26 mouse cellular contexts compared by ENCODE assay signal in the genomic region with DNA sequence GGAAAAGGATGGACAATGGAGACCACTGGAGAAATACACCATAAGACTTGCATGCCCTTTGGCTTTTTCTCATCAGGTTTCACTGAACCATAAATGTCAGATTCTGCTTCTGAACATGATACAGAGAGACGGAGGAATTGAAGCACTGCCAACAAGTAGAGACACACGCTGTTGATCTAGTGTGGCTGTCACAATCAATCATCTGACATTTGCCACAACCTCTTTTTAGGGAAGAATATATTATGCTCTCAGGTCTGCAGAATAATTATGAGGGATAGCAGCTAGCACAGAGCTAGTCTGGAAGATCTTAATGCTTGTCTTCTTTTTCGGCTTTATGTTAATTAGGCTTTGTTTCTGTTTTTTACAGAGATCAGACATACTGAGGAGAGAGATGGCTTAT. TPM values are rescaled to one million over a fixed set of nuclear protein-coding genes. Genes with fewer than 3 reads are reported as not detected.
DNase-seq lines count a peak whose midpoint lies in the region; ATAC-seq and TF ChIP-seq lines count a peak whose summit lies in the region.
"Had no signal": no experiment of that assay in that cellular context is flagged by ENCODE, and none has a peak within 500 bp of the region (broad histone marks: within the 10 kb centered on the region; RNA-seq: fewer than 3 reads in every experiment).

No protein-coding gene starts in this region.

- WGBS in forebrain, embryonic 13.5 days: 74% methylated on average over 3 of the region's 3 CpGs
- 90% methylated on average over 3 of the region's 3 CpGs for WGBS in forebrain, embryonic 10.5 days
- 36% methylated on average over 3 of the region's 3 CpGs for WGBS in hindbrain, postnatal 0 days
- WGBS in hindbrain, embryonic 13.5 days: 65% methylated on average over 3 of the region's 3 CpGs
- WGBS in forebrain, embryonic 16.5 days: 48% methylated on average over 3 of the region's 3 CpGs

- no peaks in the 10 kb centered on the region for H3K9me3 ChIP-seq in forebrain, embryonic 13.5 days (replicated peaks)
- H3K9me3 ChIP-seq in forebrain, embryonic 10.5 days: no peaks in the 10 kb centered on the region
- H3K9me3 ChIP-seq in hindbrain, postnatal 0 days (ENCODE audit: low read length): no peaks in the 10 kb centered on the region
- no peaks in the 10 kb centered on the region for H3K9me3 ChIP-seq in hindbrain, embryonic 13.5 days
- no peaks in the 10 kb centered on the region for H3K9me3 ChIP-seq in forebrain, embryonic 16.5 days (ENCODE audit: control insufficient read depth, low read length)
- H3K9me3 ChIP-seq: embryonic facial prominence, embryonic 13.5 days; heart, embryonic 12.5 days; kidney, embryonic 15.5 days had no signal

- no peak overlapping the region for H3K4me2 ChIP-seq in forebrain, embryonic 13.5 days
- H3K4me2 ChIP-seq in hindbrain, postnatal 0 days (ENCODE audit: low read depth, low read length): no peak overlapping the region
- H3K4me2 ChIP-seq in hindbrain, embryonic 13.5 days: no peak overlapping the region
- H3K4me2 ChIP-seq in forebrain, embryonic 16.5 days (ENCODE audit: low read length): no peak overlapping the region
- H3K4me2 ChIP-seq: embryonic facial prominence, embryonic 13.5 days; heart, embryonic 12.5 days; kidney, embryonic 15.5 days had no signal

- DNase-seq in forebrain, embryonic 10.5 days (ENCODE audit: extremely low spot score, low spot score): no peak
- peak; percentile 43 for DNase-seq in hindbrain, postnatal 0 days (ENCODE audit: low spot score)
- peak; percentile 79 for DNase-seq in MN1 (ENCODE audit: low spot score)
- DNase-seq in thymus, postnatal 14 days: no peak
- DNase-seq: adrenal gland, postnatal 10 days; cerebellum, adult 18-20 months; cerebellum, adult 9-11 months; gastrocnemius, postnatal 14 days; kidney, adult 18-20 months had no signal

- H3K36me3 ChIP-seq in forebrain, embryonic 13.5 days (ENCODE audit: poor library complexity, severe bottlenecking): no peaks in the 10 kb centered on the region
- no peaks in the 10 kb centered on the region for H3K36me3 ChIP-seq in forebrain, embryonic 10.5 days (replicated peaks)
- no peaks in the 10 kb centered on the region for H3K36me3 ChIP-seq in hindbrain, postnatal 0 days (ENCODE audit: insufficient read depth, low read length)
- H3K36me3 ChIP-seq in hindbrain, embryonic 13.5 days: no peaks in the 10 kb centered on the region
- no peaks in the 10 kb centered on the region for H3K36me3 ChIP-seq in forebrain, embryonic 16.5 days (ENCODE audit: control insufficient read depth, insufficient read depth)
- H3K36me3 ChIP-seq: embryonic facial prominence, embryonic 13.5 days; kidney, embryonic 15.5 days had no signal

- no peaks in the 10 kb centered on the region for H3K27me3 ChIP-seq in forebrain, embryonic 13.5 days
- H3K27me3 ChIP-seq in forebrain, embryonic 10.5 days (ENCODE audit: poor library complexity, severe bottlenecking): no peaks in the 10 kb centered on the region
- H3K27me3 ChIP-seq in hindbrain, postnatal 0 days (ENCODE audit: insufficient read depth, low read length): no peaks in the 10 kb centered on the region
- H3K27me3 ChIP-seq in hindbrain, embryonic 13.5 days: no peaks in the 10 kb centered on the region
- H3K27me3 ChIP-seq in forebrain, embryonic 16.5 days (replicated peaks; ENCODE audit: control insufficient read depth, insufficient read depth, low read length): no peaks in the 10 kb centered on the region
- H3K27me3 ChIP-seq: embryonic facial prominence, embryonic 13.5 days; heart, embryonic 12.5 days; kidney, embryonic 15.5 days had no signal

- no peak overlapping the region for H3K27ac ChIP-seq in forebrain, embryonic 13.5 days
- no peak overlapping the region for H3K27ac ChIP-seq in forebrain, embryonic 10.5 days
- no peak overlapping the region for H3K27ac ChIP-seq in hindbrain, postnatal 0 days
- no peak overlapping the region for H3K27ac ChIP-seq in hindbrain, embryonic 13.5 days
- peak overlapping the region; percentile 33; the same call in 1 of the 2 replicates for H3K27ac ChIP-seq in forebrain, embryonic 16.5 days (ENCODE audit: low read length)
- H3K27ac ChIP-seq: embryonic facial prominence, embryonic 13.5 days; kidney, embryonic 15.5 days had no signal

- H3K4me3 ChIP-seq in forebrain, embryonic 13.5 days: no peak overlapping the region
- H3K4me3 ChIP-seq in forebrain, embryonic 10.5 days: no peak overlapping the region
- no peak overlapping the region for H3K4me3 ChIP-seq in hindbrain, postnatal 0 days (ENCODE audit: low read length)
- no peak overlapping the region for H3K4me3 ChIP-seq in hindbrain, embryonic 13.5 days
- H3K4me3 ChIP-seq in forebrain, embryonic 16.5 days (replicated peaks; ENCODE audit: low read length): no peak overlapping the region
- H3K4me3 ChIP-seq: embryonic facial prominence, embryonic 13.5 days; heart, embryonic 12.5 days; kidney, embryonic 15.5 days had no signal

- no peak for TF ChIP-seq CTCF in hindbrain, postnatal 0 days (IDR thresholded peaks at IDR 0.05; ENCODE audit: low read depth)

- H3K4me1 ChIP-seq in forebrain, embryonic 13.5 days: no peaks in the 10 kb centered on the region
- no peaks in the 10 kb centered on the region for H3K4me1 ChIP-seq in forebrain, embryonic 10.5 days
- H3K4me1 ChIP-seq in hindbrain, postnatal 0 days (ENCODE audit: insufficient read depth, low read length): no peaks in the 10 kb centered on the region
- H3K4me1 ChIP-seq in hindbrain, embryonic 13.5 days (replicated peaks): no peaks in the 10 kb centered on the region
- no peaks in the 10 kb centered on the region for H3K4me1 ChIP-seq in forebrain, embryonic 16.5 days (replicated peaks; ENCODE audit: control insufficient read depth, insufficient read depth, low read length)
- H3K4me1 ChIP-seq: embryonic facial prominence, embryonic 13.5 days; kidney, embryonic 15.5 days had no signal

- no peak overlapping the region for H3K9ac ChIP-seq in forebrain, embryonic 13.5 days
- H3K9ac ChIP-seq in hindbrain, postnatal 0 days (replicated peaks; ENCODE audit: low read length): no peak overlapping the region
- H3K9ac ChIP-seq in hindbrain, embryonic 13.5 days: no peak overlapping the region
- no peak overlapping the region for H3K9ac ChIP-seq in forebrain, embryonic 16.5 days (replicated peaks; ENCODE audit: low read depth, low read length)
- H3K9ac ChIP-seq: embryonic facial prominence, embryonic 13.5 days; heart, embryonic 12.5 days; kidney, embryonic 15.5 days had no signal

- ATAC-seq in forebrain, embryonic 13.5 days: peak; percentile 58; the same call in 1 of the 2 replicates
- no peak for ATAC-seq in hindbrain, postnatal 0 days
- ATAC-seq in hindbrain, embryonic 13.5 days (ENCODE audit: low FRiP score): no peak
- ATAC-seq in forebrain, embryonic 16.5 days: peak; percentile 43
- ATAC-seq: hindbrain, embryonic 16.5 days had no signal

RNA-seq across cellular contexts. Expression of gene Btg4, which starts 7.5 kb away (rescaled TPM):
- polyA plus RNA-seq in forebrain, embryonic 13.5 days (2015; fragmentation: Nextera tagmentation; extraction: Ambion mirVana): not detected in 2 replicates
- polyA plus RNA-seq in forebrain, embryonic 10.5 days (2016; fragmentation: Nextera tagmentation; extraction: Ambion mirVana): not detected in 2 replicates
- total RNA-seq in hindbrain, postnatal 0 days (2014; rRNA removed): not detected in 2 replicates
- polyA plus RNA-seq in hindbrain, postnatal 0 days (2015; fragmentation: Nextera tagmentation; extraction: Ambion mirVana): not detected in 2 replicates
- polyA plus RNA-seq in hindbrain, embryonic 13.5 days (2015; fragmentation: Nextera tagmentation; extraction: Ambion mirVana): not detected in 2 replicates
- polyA plus RNA-seq in forebrain, embryonic 16.5 days (2015; fragmentation: Nextera tagmentation; extraction: Ambion mirVana): not detected in 2 replicates
- total RNA-seq: adrenal gland, postnatal 10 days; adrenal gland, postnatal 4 days; CH12.LX; common myeloid progenitor, adult 5-6 weeks; gastrocnemius, adult 18-20 months; gastrocnemius, postnatal 14 days; heart, adult 8-10 months; heart, postnatal 25 days had no signal
- polyA plus RNA-seq: embryonic facial prominence, embryonic 13.5 days; gonadal fat pad, adult 2 months; heart, embryonic 12.5 days; heart, embryonic 16.5 days; hindbrain, embryonic 11.5 days; hindbrain, embryonic 16.5 days; intestine, embryonic 14.5 days; kidney, embryonic 15.5 days had no signal

RNA-seq across cellular contexts. Expression of gene Layn, which starts 8.7 kb away (rescaled TPM):
- polyA plus RNA-seq in forebrain, embryonic 13.5 days (2015; fragmentation: Nextera tagmentation; extraction: Ambion mirVana): 0.73 and 1.2 TPM in 2 replicates
- polyA plus RNA-seq in forebrain, embryonic 10.5 days (2016; fragmentation: Nextera tagmentation; extraction: Ambion mirVana): 1.4 and 2.0 TPM in 2 replicates
- total RNA-seq in hindbrain, postnatal 0 days (2014; rRNA removed): 2.0 and 6.9 TPM in 2 replicates
- polyA plus RNA-seq in hindbrain, postnatal 0 days (2015; fragmentation: Nextera tagmentation; extraction: Ambion mirVana): 3.7 and 4.5 TPM in 2 replicates
- 2.0 and 2.1 TPM in 2 replicates for polyA plus RNA-seq in hindbrain, embryonic 13.5 days (2015; fragmentation: Nextera tagmentation; extraction: Ambion mirVana)
- 1.3 and 3.1 TPM in 2 replicates for polyA plus RNA-seq in forebrain, embryonic 16.5 days (2015; fragmentation: Nextera tagmentation; extraction: Ambion mirVana)
- total RNA-seq: CH12.LX had no signal

RNA-seq across cellular contexts. Expression of gene 4833427G06Rik, which starts 33.7 kb away (rescaled TPM):
- polyA plus RNA-seq in forebrain, embryonic 13.5 days (2015; fragmentation: Nextera tagmentation; extraction: Ambion mirVana): 0.46 and 1.3 TPM in 2 replicates
- not detected in 2 replicates for polyA plus RNA-seq in forebrain, embryonic 10.5 days (2016; fragmentation: Nextera tagmentation; extraction: Ambion mirVana)
- total RNA-seq in hindbrain, postnatal 0 days (2014; rRNA removed): 2.0 TPM in 1 of 2 replicates, not detected in the other
- 1.0 and 2.3 TPM in 2 replicates for polyA plus RNA-seq in hindbrain, postnatal 0 days (2015; fragmentation: Nextera tagmentation; extraction: Ambion mirVana)
- 1.2 and 2.1 TPM in 2 replicates for polyA plus RNA-seq in hindbrain, embryonic 13.5 days (2015; fragmentation: Nextera tagmentation; extraction: Ambion mirVana)
- polyA plus RNA-seq in forebrain, embryonic 16.5 days (2015; fragmentation: Nextera tagmentation; extraction: Ambion mirVana): 0.22 and 1.2 TPM in 2 replicates
- total RNA-seq: adrenal gland, postnatal 10 days; common myeloid progenitor, adult 5-6 weeks; gastrocnemius, adult 18-20 months; gastrocnemius, postnatal 14 days; heart, adult 8-10 months; heart, postnatal 25 days had no signal
- polyA plus RNA-seq: embryonic facial prominence, embryonic 13.5 days; heart, embryonic 12.5 days; intestine, embryonic 14.5 days; kidney, embryonic 15.5 days had no signal

RNA-seq across cellular contexts. Expression of gene Sik2, which starts 59.3 kb away (rescaled TPM):
- 14.4 and 15.1 TPM in 2 replicates for polyA plus RNA-seq in forebrain, embryonic 13.5 days (2015; fragmentation: Nextera tagmentation; extraction: Ambion mirVana)
- 18.2 and 19.2 TPM in 2 replicates for polyA plus RNA-seq in forebrain, embryonic 10.5 days (2016; fragmentation: Nextera tagmentation; extraction: Ambion mirVana)
- 24.4 and 26.1 TPM in 2 replicates for total RNA-seq in hindbrain, postnatal 0 days (2014; rRNA removed)
- polyA plus RNA-seq in hindbrain, postnatal 0 days (2015; fragmentation: Nextera tagmentation; extraction: Ambion mirVana): 11.7 and 13.0 TPM in 2 replicates
- polyA plus RNA-seq in hindbrain, embryonic 13.5 days (2015; fragmentation: Nextera tagmentation; extraction: Ambion mirVana): 14.3 and 14.9 TPM in 2 replicates
- polyA plus RNA-seq in forebrain, embryonic 16.5 days (2015; fragmentation: Nextera tagmentation; extraction: Ambion mirVana): 20.1 and 23.7 TPM in 2 replicates

Comparison
In these comparisons a context has a peak if more than half of its experiments do, and no peak if none do; other contexts are left out.
1. ATAC-seq: peak in forebrain, embryonic 13.5 days (single experiment) and forebrain, embryonic 16.5 days (single experiment); none in hindbrain, postnatal 0 days (single experiment) and hindbrain, embryonic 13.5 days (single experiment).
2. DNase-seq: peak in hindbrain, postnatal 0 days (single experiment) and MN1 (single experiment); none in forebrain, embryonic 10.5 days (single experiment) and thymus, postnatal 14 days (single experiment).